Mouse (Mus musculus) hindbrain, embryonic 14.5 days (tissue): ENCODE measurements around the gene Coq9. TPM values are rescaled to one million over a fixed set of nuclear protein-coding genes. Genes with fewer than 3 reads are reported as not detected.

ENCODE experiments used
- ATAC-seq: fragments of 200-750 bp; cut with Nextera tagmentation; 2 replicates; pipeline ENCODE4 v1.8.0; 2017; ENCODE audit warnings: moderate number of reproducible peaks, mild to moderate bottlenecking, moderate TSS enrichment, moderate library complexity; ENCODE audit not compliant: low FRiP score
- DNase-seq: peaks from one replicate; pipeline ENCODE4 v3.0.0-alpha.2; 2015; ENCODE audit warnings: low spot score
- H3K27ac ChIP-seq: fragments of 300-500 bp; sonication (generic); 2 replicates; pipeline ENCODE4 v1.5.1; 2014; ENCODE audit warnings: mild to moderate bottlenecking, moderate library complexity
- H3K27me3 ChIP-seq: fragments of 300-500 bp; sonication (generic); 2 replicates; pipeline ENCODE4 v1.6.1; 2014; ENCODE audit warnings: mild to moderate bottlenecking, low read length, mixed read lengths; ENCODE audit not compliant: control insufficient read depth, insufficient read depth
- H3K36me3 ChIP-seq: fragments of 300-500 bp; sonication (generic); replicated peaks from 2 replicates; pipeline ENCODE4 v1.6.1; 2014; ENCODE audit not compliant: control insufficient read depth, insufficient read depth
- H3K4me1 ChIP-seq: fragments of 300-500 bp; sonication (generic); replicated peaks from 2 replicates; pipeline ENCODE4 v1.6.1; 2014; ENCODE audit warnings: antibody characterized with exemption, low read length, mixed read lengths; ENCODE audit not compliant: control insufficient read depth, insufficient read depth
- H3K4me2 ChIP-seq: fragments of 300-500 bp; sonication (generic); replicated peaks from 2 replicates; pipeline ENCODE4 v1.6.1; 2014; ENCODE audit warnings: mild to moderate bottlenecking, moderate library complexity
- H3K4me3 ChIP-seq: fragments of 300-500 bp; sonication (generic); replicated peaks from 2 replicates; pipeline ENCODE4 v1.5.1; 2014; ENCODE audit warnings: mild to moderate bottlenecking, low read length
- H3K9ac ChIP-seq: fragments of 300-500 bp; sonication (generic); 2 replicates; pipeline ENCODE4 v1.6.1; 2014
- H3K9me3 ChIP-seq: fragments of 300-500 bp; sonication (generic); 2 replicates; pipeline ENCODE4 v1.6.1; 2016; ENCODE audit warnings: low read length; ENCODE audit not compliant: control insufficient read depth
- WGBS: fragments of 180-500 bp; shearing (Covaris S2); extraction: QIAGEN DNeasy Blood & Tissue Kit; methylation state at CpG from one replicate; pipeline ENCODE4 v1.1.7; 2014; 5-methylcytosine and 5-hydroxymethylcytosine counted together
- polyA plus RNA-seq: library from polyadenylated mRNA; unstranded; fragments of >200 nt; fragmentation: Nextera tagmentation; extraction: Ambion mirVana; gene quantifications from 2 replicates; pipeline ENCODE4 v1.2.1, GENCODE M21; 2014

The Coq9 gene
- polyA plus RNA-seq, result 59.1 and 59.8 TPM in 2 replicates

- WGBS, result under 1% methylated on average over 81 of the region's 82 CpGs
- H3K27ac ChIP-seq, result peak within 1 kb of the TSS; percentile 93
- DNase-seq (peak; percentile 97), ATAC-seq (peak; percentile 99)
- peak within 1 kb of the TSS; percentile 84 for H3K4me2 ChIP-seq
- H3K4me1 ChIP-seq, result peaks cover 18% of the 10 kb centered on the region
- H3K36me3 ChIP-seq, result 0 out of 2 replicates have a peak, but pooled peaks cover 2% of the 10 kb centered on the region
- H3K9ac ChIP-seq, result peak within 1 kb of the TSS; percentile 92
- peak within 1 kb of the TSS; percentile 99 for H3K4me3 ChIP-seq
- H3K27me3 ChIP-seq, result no peaks in the 10 kb centered on the region
- no peaks in the 10 kb centered on the region for H3K9me3 ChIP-seq
Measured at GRCm38 (mm10) chr8:94837662-94838574, at the start of gene Coq9, which contains the start of gene Ciapin1. TSS of gene Coq9 (plus strand) at chr8:94838321. TSS of gene Ciapin1 (minus strand) at chr8:94838358.

GRCm38 (mm10) chr8:94789256-94789955 is 48.7 kb upstream of the Coq9 start:
- no peak overlapping the region for H3K4me3 ChIP-seq
- no peaks in the 10 kb centered on the region for H3K9me3 ChIP-seq
- no peaks in the 10 kb centered on the region for H3K27me3 ChIP-seq
- ATAC-seq (no peak), DNase-seq (no peak)
- H3K9ac ChIP-seq, result no peak overlapping the region
- 61% methylated on average over 10 of the region's 10 CpGs for WGBS
- H3K36me3 ChIP-seq, result no peaks in the 10 kb centered on the region
- H3K4me1 ChIP-seq, result no peaks in the 10 kb centered on the region
- no peak overlapping the region for H3K27ac ChIP-seq
- no peak overlapping the region for H3K4me2 ChIP-seq

- ATAC-seq (no peak), DNase-seq (no peak)
- no peaks in the 10 kb centered on the region for H3K36me3 ChIP-seq
- H3K9me3 ChIP-seq, result no peaks in the 10 kb centered on the region
- WGBS, result 99% methylated on average over 4 of the region's 4 CpGs
- H3K4me3 ChIP-seq, result no peak overlapping the region
- no peak overlapping the region for H3K27ac ChIP-seq
- H3K4me2 ChIP-seq, result no peak overlapping the region
- no peaks in the 10 kb centered on the region for H3K4me1 ChIP-seq
- no peak overlapping the region for H3K9ac ChIP-seq
- no peaks in the 10 kb centered on the region for H3K27me3 ChIP-seq
Measured at GRCm38 (mm10) chr8:94794368-94794767, 43.8 kb upstream of the Coq9 start.

GRCm38 (mm10) chr8:94794782-94795181 is 43.3 kb upstream of the Coq9 start:
- no peak for DNase-seq
- Histone ChIP-seq H3K36me3 (no peaks in the 10 kb centered on the region), H3K4me1 (no peaks in the 10 kb centered on the region), H3K27ac (no peak overlapping the region), H3K4me2 (no peak overlapping the region), H3K4me3 (no peak overlapping the region), H3K27me3 (no peaks in the 10 kb centered on the region), H3K9me3 (no peaks in the 10 kb centered on the region), H3K9ac (no peak overlapping the region)
- ATAC-seq, result no peak
- WGBS, result 91% methylated on average over 2 of the region's 2 CpGs

- no peak overlapping the region for H3K9ac ChIP-seq
- H3K27me3 ChIP-seq, result no peaks in the 10 kb centered on the region
- no peak overlapping the region for H3K4me3 ChIP-seq
- no peaks in the 10 kb centered on the region for H3K36me3 ChIP-seq
- no peak for DNase-seq
- no peaks in the 10 kb centered on the region for H3K9me3 ChIP-seq
- 65% methylated on average over 7 of the region's 7 CpGs for WGBS
- ATAC-seq, result no peak
- H3K27ac ChIP-seq, result no peak overlapping the region
- no peak overlapping the region for H3K4me2 ChIP-seq
- H3K4me1 ChIP-seq, result no peaks in the 10 kb centered on the region
Measured at GRCm38 (mm10) chr8:94800278-94800968, 37.7 kb upstream of the Coq9 start.

- Histone ChIP-seq H3K4me3 (no peak overlapping the region), H3K36me3 (no peaks in the 10 kb centered on the region), H3K4me2 (no peak overlapping the region), H3K9ac (no peak overlapping the region), H3K27ac (no peak overlapping the region), H3K27me3 (no peaks in the 10 kb centered on the region), H3K4me1 (no peaks in the 10 kb centered on the region), H3K9me3 (no peaks in the 10 kb centered on the region)
- DNase-seq, result no peak
- WGBS, result 42% methylated on average over 14 of the region's 14 CpGs
- no peak for ATAC-seq
Measured at GRCm38 (mm10) chr8:94801293-94802095, 36.6 kb upstream of the Coq9 start.

- Histone ChIP-seq H3K9ac (no peak overlapping the region), H3K27me3 (no peaks in the 10 kb centered on the region), H3K9me3 (no peaks in the 10 kb centered on the region), H3K27ac (no peak overlapping the region), H3K4me2 (no peak overlapping the region), H3K36me3 (no peaks in the 10 kb centered on the region), H3K4me3 (no peak overlapping the region), H3K4me1 (no peaks in the 10 kb centered on the region)
- 87% methylated on average over 4 of the region's 4 CpGs for WGBS
- ATAC-seq (no peak), DNase-seq (no peak)
Measured at GRCm38 (mm10) chr8:94802375-94802774, 35.7 kb upstream of the Coq9 start.

GRCm38 (mm10) chr8:94803551-94803950 is 34.6 kb upstream of the Coq9 start:
- Histone ChIP-seq H3K9ac (no peak overlapping the region), H3K4me1 (no peaks in the 10 kb centered on the region), H3K4me3 (no peak overlapping the region), H3K36me3 (no peaks in the 10 kb centered on the region), H3K27ac (no peak overlapping the region), H3K9me3 (no peaks in the 10 kb centered on the region), H3K27me3 (no peaks in the 10 kb centered on the region), H3K4me2 (no peak overlapping the region)
- no peak for DNase-seq
- no peak for ATAC-seq
- 74% methylated on average over 6 of the region's 6 CpGs for WGBS
